Mouse (Mus musculus): ENCODE data around the gene Dag1. TPM values are rescaled to one million over a fixed set of nuclear protein-coding genes. Genes with fewer than 3 reads are reported as not detected.

The Dag1 gene
- polyA plus RNA-seq, 1 experiment from 2014 or later = 115 TPM

- Histone ChIP-seq H3K4me3 (ENCODE audit: low read depth, low read length) (no peak overlapping the region), H3K36me3 (ENCODE audit: control insufficient read depth, insufficient read depth, low read length) (no peaks in the 10 kb centered on the region), H3K27ac (ENCODE audit: low read depth, low read length) (no peak overlapping the region), H3K4me1 (ENCODE audit: control insufficient read depth, insufficient read depth, low read length) (0 out of 2 replicates have a peak, but pooled peaks cover 8% of the 10 kb centered on the region), H3K9ac (ENCODE audit: low read depth, low read length) (no peak overlapping the region), H3K27me3 (ENCODE audit: control insufficient read depth, insufficient read depth, low read length) (peaks cover 13% of the 10 kb centered on the region), H3K4me2 (no peak overlapping the region), H3K9me3 (replicated peaks; ENCODE audit: control insufficient read depth, low read length) (no peaks in the 10 kb centered on the region)
- ATAC-seq (replicated peaks; ENCODE audit: insufficient number of reproducible peaks, low FRiP score, low TSS enrichment) = no peak
- WGBS (ENCODE audit: insufficient replicate concordance) = 60% methylated on average over 11 of the region's 11 CpGs
These were observed 80.8 kb downstream of the Dag1 start for GRCm38 (mm10) chr9:108182806-108183506.

DNA sequence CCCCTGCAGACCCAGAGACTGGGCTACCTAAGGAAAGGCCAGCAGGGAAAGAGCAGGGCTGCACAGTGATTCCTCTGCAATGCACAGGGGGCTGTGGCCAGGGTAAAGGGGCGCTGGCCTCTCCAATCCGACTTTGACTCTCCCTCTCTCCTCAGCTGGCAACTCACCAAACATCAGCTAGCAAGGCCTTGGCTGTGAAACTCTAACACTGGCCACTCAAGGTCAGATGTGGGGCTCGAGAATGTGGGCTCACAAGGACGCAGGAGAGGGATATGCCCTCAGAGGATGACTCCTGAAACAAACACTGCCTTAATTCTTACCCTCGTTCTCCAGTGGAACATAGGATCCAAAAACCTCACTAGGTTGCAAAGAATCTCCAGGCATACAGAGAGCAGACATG lies 85.4 kb downstream of the Dag1 start:
- no peak overlapping the region for H3K4me3 ChIP-seq (ENCODE audit: low read depth, low read length)
- no peak overlapping the region for H3K27ac ChIP-seq (ENCODE audit: low read depth, low read length)
- no peaks in the 10 kb centered on the region for H3K27me3 ChIP-seq (ENCODE audit: control insufficient read depth, insufficient read depth, low read length)
- H3K4me1 ChIP-seq (ENCODE audit: control insufficient read depth, insufficient read depth, low read length) = no peaks in the 10 kb centered on the region
- H3K9me3 ChIP-seq (replicated peaks; ENCODE audit: control insufficient read depth, low read length) = no peaks in the 10 kb centered on the region
- H3K4me2 ChIP-seq = no peak overlapping the region
- 64% methylated on average over 5 of the region's 5 CpGs for WGBS (ENCODE audit: insufficient replicate concordance)
- no peaks in the 10 kb centered on the region for H3K36me3 ChIP-seq (ENCODE audit: control insufficient read depth, insufficient read depth, low read length)
- H3K9ac ChIP-seq (ENCODE audit: low read depth, low read length) = no peak overlapping the region
- no peak for ATAC-seq (replicated peaks; ENCODE audit: insufficient number of reproducible peaks, low FRiP score, low TSS enrichment)

DNA sequence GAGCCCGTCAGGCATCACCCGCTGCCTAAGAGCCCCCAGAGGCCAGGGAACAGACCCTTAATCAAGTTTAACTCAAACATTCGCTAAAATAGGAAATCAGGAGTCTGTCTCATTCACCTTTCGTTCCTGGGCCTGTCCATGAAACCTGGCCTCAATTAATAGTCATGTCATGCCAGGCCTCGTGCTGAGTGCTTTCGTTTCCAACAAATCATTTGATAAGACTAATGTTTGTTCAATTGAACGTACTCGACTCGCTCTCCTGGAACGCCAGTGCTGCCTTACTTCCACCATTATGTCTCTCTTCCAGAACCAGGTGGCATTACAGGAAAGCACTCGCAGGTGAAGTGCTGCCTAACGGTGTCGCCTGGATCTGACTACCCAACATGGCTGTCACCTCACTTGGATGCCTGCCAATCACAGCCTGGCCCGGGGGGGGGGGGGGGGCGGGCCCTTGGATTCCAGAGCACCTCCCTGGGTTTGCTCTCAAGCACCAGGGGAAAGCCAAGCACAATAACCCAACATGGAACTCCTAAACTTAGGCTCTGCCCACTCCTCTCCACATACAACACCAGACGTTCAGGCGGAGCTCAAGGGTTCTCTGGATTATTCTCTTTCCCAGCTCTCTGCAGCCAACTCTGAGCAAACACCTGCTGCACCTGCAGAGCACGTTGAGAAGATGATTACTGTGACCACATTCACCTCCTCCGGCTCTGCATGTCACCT lies 88.5 kb downstream of the Dag1 start:
- Histone ChIP-seq H3K9ac (ENCODE audit: low read depth, low read length) (no peak overlapping the region), H3K4me1 (ENCODE audit: control insufficient read depth, insufficient read depth, low read length) (no peaks in the 10 kb centered on the region), H3K4me2 (no peak overlapping the region), H3K27ac (ENCODE audit: low read depth, low read length) (no peak overlapping the region), H3K9me3 (replicated peaks; ENCODE audit: control insufficient read depth, low read length) (no peaks in the 10 kb centered on the region), H3K36me3 (ENCODE audit: control insufficient read depth, insufficient read depth, low read length) (no peaks in the 10 kb centered on the region), H3K27me3 (ENCODE audit: control insufficient read depth, insufficient read depth, low read length) (no peaks in the 10 kb centered on the region), H3K4me3 (ENCODE audit: low read depth, low read length) (no peak overlapping the region)
- 71% methylated on average over 19 of the region's 19 CpGs for WGBS (ENCODE audit: insufficient replicate concordance)
- no peak for ATAC-seq (replicated peaks; ENCODE audit: insufficient number of reproducible peaks, low FRiP score, low TSS enrichment)

GRCm38 (mm10) chr9:108172777-108173350 lies 90.9 kb downstream of the Dag1 start:
- no peak for ATAC-seq (replicated peaks; ENCODE audit: insufficient number of reproducible peaks, low FRiP score, low TSS enrichment)
- Histone ChIP-seq H3K27ac (ENCODE audit: low read depth, low read length) (no peak overlapping the region), H3K36me3 (ENCODE audit: control insufficient read depth, insufficient read depth, low read length) (no peaks in the 10 kb centered on the region), H3K4me2 (no peak overlapping the region), H3K4me3 (ENCODE audit: low read depth, low read length) (no peak overlapping the region), H3K9ac (ENCODE audit: low read depth, low read length) (no peak overlapping the region), H3K4me1 (ENCODE audit: control insufficient read depth, insufficient read depth, low read length) (no peaks in the 10 kb centered on the region), H3K9me3 (replicated peaks; ENCODE audit: control insufficient read depth, low read length) (no peaks in the 10 kb centered on the region), H3K27me3 (ENCODE audit: control insufficient read depth, insufficient read depth, low read length) (no peaks in the 10 kb centered on the region)
- WGBS (ENCODE audit: insufficient replicate concordance) = 75% methylated on average over 5 of the region's 5 CpGs

- Histone ChIP-seq H3K9me3 (replicated peaks; ENCODE audit: control insufficient read depth, low read length) (no peaks in the 10 kb centered on the region), H3K9ac (ENCODE audit: low read depth, low read length) (no peak overlapping the region), H3K36me3 (ENCODE audit: control insufficient read depth, insufficient read depth, low read length) (no peaks in the 10 kb centered on the region), H3K4me1 (ENCODE audit: control insufficient read depth, insufficient read depth, low read length) (no peaks in the 10 kb centered on the region), H3K4me2 (no peak overlapping the region), H3K27me3 (ENCODE audit: control insufficient read depth, insufficient read depth, low read length) (no peaks in the 10 kb centered on the region), H3K4me3 (ENCODE audit: low read depth, low read length) (no peak overlapping the region), H3K27ac (ENCODE audit: low read depth, low read length) (no peak overlapping the region)
- WGBS (ENCODE audit: insufficient replicate concordance) = 84% methylated on average over 10 of the region's 10 CpGs
- no peak for ATAC-seq (replicated peaks; ENCODE audit: insufficient number of reproducible peaks, low FRiP score, low TSS enrichment)
These were observed 94.0 kb downstream of the Dag1 start for GRCm38 (mm10) chr9:108169751-108170150.

DNA sequence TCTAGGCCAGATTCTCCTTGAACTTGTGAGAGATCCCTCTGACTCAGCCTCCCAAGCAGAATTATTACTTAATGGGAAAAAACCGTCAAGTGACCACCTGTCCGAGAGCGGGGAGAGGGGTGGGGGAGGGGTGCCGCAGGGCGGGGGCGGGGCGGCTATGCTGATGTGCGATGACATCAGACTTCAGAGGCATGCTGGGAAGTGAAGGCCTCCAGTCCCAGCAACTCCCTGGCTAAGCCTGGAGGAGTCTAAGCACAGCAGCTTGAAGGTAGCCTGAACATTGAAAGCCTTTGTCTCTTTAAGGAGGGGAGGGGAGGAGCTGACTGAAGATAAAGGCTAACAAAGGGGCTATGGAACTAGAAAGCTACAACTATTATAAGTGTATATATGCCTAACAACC lies 98.6 kb downstream of the Dag1 start:
- WGBS (ENCODE audit: insufficient replicate concordance) = 30% methylated on average over 8 of the region's 8 CpGs
- ATAC-seq (replicated peaks; ENCODE audit: insufficient number of reproducible peaks, low FRiP score, low TSS enrichment) = no peak
- Histone ChIP-seq H3K4me3 (ENCODE audit: low read depth, low read length) (no peak overlapping the region), H3K9ac (ENCODE audit: low read depth, low read length) (no peak overlapping the region), H3K27me3 (ENCODE audit: control insufficient read depth, insufficient read depth, low read length) (no peaks in the 10 kb centered on the region), H3K9me3 (replicated peaks; ENCODE audit: control insufficient read depth, low read length) (no peaks in the 10 kb centered on the region), H3K36me3 (ENCODE audit: control insufficient read depth, insufficient read depth, low read length) (no peaks in the 10 kb centered on the region), H3K27ac (ENCODE audit: low read depth, low read length) (no peak overlapping the region), H3K4me1 (ENCODE audit: control insufficient read depth, insufficient read depth, low read length) (no peaks in the 10 kb centered on the region), H3K4me2 (no peak overlapping the region)

GRCm38 (mm10) chr9:108163646-108164284 lies 100.0 kb downstream of the Dag1 start:
- H3K36me3 ChIP-seq (ENCODE audit: control insufficient read depth, insufficient read depth, low read length) = no peaks in the 10 kb centered on the region
- no peaks in the 10 kb centered on the region for H3K9me3 ChIP-seq (replicated peaks; ENCODE audit: control insufficient read depth, low read length)
- WGBS (ENCODE audit: insufficient replicate concordance) = 83% methylated on average over 16 of the region's 16 CpGs
- H3K9ac ChIP-seq (ENCODE audit: low read depth, low read length) = no peak overlapping the region
- H3K27ac ChIP-seq (ENCODE audit: low read depth, low read length) = no peak overlapping the region
- no peaks in the 10 kb centered on the region for H3K27me3 ChIP-seq (ENCODE audit: control insufficient read depth, insufficient read depth, low read length)
- ATAC-seq (replicated peaks; ENCODE audit: insufficient number of reproducible peaks, low FRiP score, low TSS enrichment) = no peak
- H3K4me1 ChIP-seq (ENCODE audit: control insufficient read depth, insufficient read depth, low read length) = no peaks in the 10 kb centered on the region
- no peak overlapping the region for H3K4me2 ChIP-seq
- no peak overlapping the region for H3K4me3 ChIP-seq (ENCODE audit: low read depth, low read length)

DNA sequence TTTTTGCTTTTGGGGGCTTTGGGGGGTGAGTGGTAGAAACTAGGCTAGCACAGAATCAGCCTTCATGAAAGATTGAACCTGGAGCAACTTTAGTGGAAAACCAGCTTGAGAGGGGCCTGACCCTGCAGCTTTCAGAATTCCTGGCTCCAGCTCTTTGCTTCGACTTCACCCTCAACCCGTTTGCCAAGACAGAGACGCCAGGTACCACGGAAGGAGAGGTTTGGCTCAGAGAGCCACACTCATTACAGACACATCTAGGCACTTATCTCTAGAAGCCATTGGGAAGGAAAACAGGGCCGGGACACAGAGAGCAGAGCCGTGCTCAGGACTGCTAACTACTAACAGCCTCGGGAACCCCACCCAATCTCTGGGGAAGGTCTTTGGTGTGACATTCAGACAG lies 105.9 kb downstream of the Dag1 start:
- Histone ChIP-seq H3K9ac (ENCODE audit: low read depth, low read length) (no peak overlapping the region), H3K4me2 (no peak overlapping the region), H3K4me3 (ENCODE audit: low read depth, low read length) (no peak overlapping the region), H3K4me1 (ENCODE audit: control insufficient read depth, insufficient read depth, low read length) (no peaks in the 10 kb centered on the region), H3K27ac (ENCODE audit: low read depth, low read length) (no peak overlapping the region), H3K36me3 (ENCODE audit: control insufficient read depth, insufficient read depth, low read length) (no peaks in the 10 kb centered on the region), H3K9me3 (replicated peaks; ENCODE audit: control insufficient read depth, low read length) (no peaks in the 10 kb centered on the region), H3K27me3 (ENCODE audit: control insufficient read depth, insufficient read depth, low read length) (no peaks in the 10 kb centered on the region)
- 47% methylated on average over 7 of the region's 7 CpGs for WGBS (ENCODE audit: insufficient replicate concordance)
- ATAC-seq (replicated peaks; ENCODE audit: insufficient number of reproducible peaks, low FRiP score, low TSS enrichment) = no peak
